Mouse (Mus musculus) ES-E14 (cell line): Measurements from ENCODE around the gene Prr5. TPM values are rescaled to one million over a fixed set of nuclear protein-coding genes. Genes with fewer than 3 reads are reported as not detected.
"Not testable (repeated sequence)": the region's sequence is repeated elsewhere in the genome, so short reads cannot be mapped to it uniquely, and the experiment has no call there.

ENCODE experiments used
- DNase-seq: peaks from one replicate; pipeline ENCODE4 v3.0.0-alpha.2; 2013; ENCODE audit warnings: low read depth, low spot score
- H3K27ac ChIP-seq: 2 replicates; pipeline ENCODE4 v1.5.1; 2012; ENCODE audit warnings: low read depth, mild to moderate bottlenecking, low read length, moderate library complexity, mixed read lengths; ENCODE audit not compliant: poor library complexity, insufficient read depth, severe bottlenecking
- H3K36me3 ChIP-seq: 2 replicates; pipeline ENCODE4 v1.6.1; 2012; ENCODE audit warnings: mild to moderate bottlenecking, low read length, moderate library complexity, mixed read lengths; ENCODE audit not compliant: control insufficient read depth, poor library complexity, insufficient read depth, severe bottlenecking
- H3K4me1 ChIP-seq, 2 experiments: fragments of 150-350 bp in 1 of 2; sonication (generic) in 1 of 2; 2 replicates each; pipeline ENCODE4 v1.6.1; 2012; ENCODE audit warnings: low read length in 2 of 2, mild to moderate bottlenecking in 1 of 2, mixed read lengths in 1 of 2; ENCODE audit not compliant: control insufficient read depth in 2 of 2, insufficient read depth in 2 of 2, poor library complexity in 1 of 2
- H3K4me3 ChIP-seq, 2 experiments: fragments of 150-350 bp in 1 of 2; sonication (generic) in 1 of 2; 2 replicates each; pipeline ENCODE4 v1.5.1; 2012; ENCODE audit warnings: low read length in 2 of 2, low read depth in 1 of 2, mild to moderate bottlenecking in 1 of 2, mixed read lengths in 1 of 2; ENCODE audit not compliant: insufficient read depth in 1 of 2, poor library complexity in 1 of 2, severe bottlenecking in 1 of 2
- H3K9ac ChIP-seq: 2 replicates; pipeline ENCODE4 v1.6.1; 2012; ENCODE audit warnings: low read depth, mild to moderate bottlenecking, low read length, mixed read lengths; ENCODE audit not compliant: poor library complexity, insufficient read depth, severe bottlenecking
- H3K9me3 ChIP-seq: fragments of 150-350 bp; sonication (generic); 2 replicates; pipeline ENCODE4 v1.6.1; 2012; ENCODE audit warnings: low read depth, mild to moderate bottlenecking, low read length; ENCODE audit not compliant: control insufficient read depth, insufficient read depth
- CHD2 ChIP-seq: IDR thresholded peaks from 2 replicates; pipeline ENCODE4 v1.6.1; 2014; ENCODE audit warnings: mild to moderate bottlenecking, low read depth, low read length, inconsistent platforms
- HCFC1 ChIP-seq: IDR thresholded peaks from 2 replicates; pipeline ENCODE4 v1.6.1; 2012; ENCODE audit warnings: low read length, inconsistent platforms, borderline replicate concordance; ENCODE audit not compliant: insufficient read depth
- MAFK ChIP-seq: IDR thresholded peaks from 2 replicates; pipeline ENCODE4 v1.6.1; 2014; ENCODE audit warnings: mild to moderate bottlenecking, low read depth, low read length, inconsistent platforms; ENCODE audit not compliant: insufficient read depth
- ZC3H11A ChIP-seq: IDR thresholded peaks from 2 replicates; pipeline ENCODE4 v1.6.1; 2012; ENCODE audit warnings: low read depth, mild to moderate bottlenecking, inconsistent platforms, low read length, borderline replicate concordance
- ZNF384 ChIP-seq: IDR thresholded peaks from 2 replicates; pipeline ENCODE4 v1.6.1; 2012; ENCODE audit warnings: low read depth, low read length, inconsistent platforms
- in situ Hi-C, 2 experiments: fragments of 600-800 bp; cut with MboI; formaldehyde crosslinking; loops; one replicate each; pipeline ENCODE4 v1.15.1; 2025; ENCODE audit warnings: low sequenced_read_pairs in 2 of 2, inconsistent platforms in 1 of 2; ENCODE audit not compliant: unreplicated experiment in 2 of 2
- total RNA-seq: library from RNA; depleted of rRNA; stranded (reverse); fragments of 300-350 nt; gene quantifications from 2 replicates; pipeline ENCODE4 v1.2.3, GENCODE M21; 2012

Prr5 gene
- total RNA-seq, 1 experiment = 11.6 TPM

DNA sequence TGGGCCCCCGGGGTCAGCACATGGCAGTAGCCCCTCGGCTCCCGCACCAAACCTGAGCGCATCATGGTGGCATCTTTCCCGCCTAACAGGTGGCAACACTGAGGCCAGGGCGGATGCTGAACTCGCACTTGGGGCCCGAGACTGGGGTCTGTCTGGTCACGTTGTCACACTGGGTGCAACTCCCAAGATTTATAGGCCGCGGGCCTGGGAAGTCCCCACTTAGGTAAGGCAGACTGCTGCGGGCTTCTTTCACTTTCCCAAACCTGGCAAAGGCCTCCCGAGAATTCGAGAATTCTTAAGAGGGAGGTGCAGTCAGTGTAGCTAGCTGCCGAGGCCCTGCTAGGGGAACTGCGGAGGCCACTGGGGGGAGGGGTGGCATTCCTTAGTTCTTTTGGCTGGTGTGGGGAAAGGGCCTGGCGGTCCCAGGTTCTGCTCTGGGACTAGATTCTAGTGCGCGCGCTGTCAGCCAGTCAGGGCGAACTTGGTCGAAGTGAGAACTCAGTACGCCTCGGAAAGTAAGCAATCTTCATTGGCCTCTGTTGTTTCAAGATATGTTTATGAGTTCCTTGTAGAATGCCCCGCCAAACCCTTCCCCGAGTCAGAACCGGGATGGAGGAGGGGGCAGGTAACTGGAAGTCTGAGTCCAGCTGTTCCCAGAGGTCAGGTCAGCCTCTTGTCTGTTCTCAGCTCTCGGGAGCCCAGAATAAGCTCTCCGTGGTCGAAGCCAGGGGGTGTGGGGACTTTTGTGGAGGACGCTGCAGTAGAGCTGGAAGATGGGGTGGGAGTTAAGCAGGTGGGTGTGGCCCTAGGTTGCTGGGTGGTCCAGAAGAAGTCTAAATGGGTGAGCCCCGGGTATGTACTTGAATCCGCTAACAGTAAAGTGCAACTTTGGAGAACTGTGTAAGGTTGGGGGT, 51.1 kb downstream of the Prr5 start:
- in situ Hi-C loops = no loop called here
- TF ChIP-seq ZNF384 = no peak
- TF ChIP-seq HCFC1 = no peak
- no peak for TF ChIP-seq MAFK
- no peak for TF ChIP-seq CHD2
- TF ChIP-seq ZC3H11A = no peak
- Histone ChIP-seq H3K4me1 (peaks cover 25 to 27% of the 10 kb centered on the region in 2 experiments), H3K4me3 (peak overlapping the region; percentile 72 to 77), H3K27ac (0 out of 2 replicates have a peak overlapping the region, but pooled peaks have one; percentile 13), H3K9ac (peak overlapping the region; percentile 59), H3K9me3 (no peaks in the 10 kb centered on the region), H3K36me3 (no peaks in the 10 kb centered on the region)
- peak; percentile 68 for DNase-seq

DNA sequence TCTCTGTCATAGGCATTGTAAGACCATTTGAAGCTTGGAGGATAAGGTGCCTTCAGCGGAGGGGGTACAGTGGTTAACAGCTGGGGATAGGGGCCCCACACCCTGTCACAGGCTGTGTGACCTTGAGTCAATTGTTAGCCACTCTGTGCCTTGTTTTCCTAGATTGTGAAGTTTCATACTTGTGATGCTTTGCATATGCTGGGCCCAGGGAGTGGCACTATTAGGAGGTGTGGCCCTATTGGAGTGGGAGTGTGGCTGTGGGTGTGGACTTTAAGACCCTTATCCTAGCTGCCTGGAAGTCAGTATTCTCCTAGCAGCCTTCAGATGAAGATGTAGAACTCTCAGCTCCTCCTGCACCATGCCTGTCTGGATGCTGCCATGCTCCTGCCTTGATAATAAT, 54.2 kb downstream of the Prr5 start:
- H3K36me3 ChIP-seq, H3K9me3 ChIP-seq, in situ Hi-C loops, H3K9ac ChIP-seq, H3K4me3 ChIP-seq, DNase-seq: not testable (repeated sequence)
- peak overlapping the region; percentile 42; the same call in 1 of the 2 replicates for H3K27ac ChIP-seq
- peaks cover 38 to 46% of the 10 kb centered on the region in 2 experiments for H3K4me1 ChIP-seq

DNA sequence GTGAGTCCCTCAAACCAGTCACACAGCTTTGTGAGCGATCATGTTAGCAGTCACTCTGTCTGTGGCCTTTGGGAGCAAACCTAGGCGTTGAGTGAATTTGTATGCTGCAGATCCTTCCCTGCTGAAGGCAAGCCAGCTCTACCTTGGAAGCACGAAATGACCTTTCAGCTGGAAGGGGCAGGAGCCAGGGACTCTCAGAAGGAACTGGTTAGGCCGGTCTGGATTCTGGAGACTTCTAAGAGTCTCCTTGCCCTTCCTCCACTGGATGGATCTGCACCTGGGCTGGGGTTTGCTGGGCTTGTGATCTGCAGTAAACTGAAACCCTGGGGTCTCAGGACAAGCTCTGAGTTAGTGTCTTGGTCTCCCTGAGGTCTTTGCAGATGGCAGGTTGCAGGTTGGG, 54.8 kb downstream of the Prr5 start:
- Histone ChIP-seq H3K36me3 (no peaks in the 10 kb centered on the region), H3K4me1 (peaks cover 37 to 43% of the 10 kb centered on the region in 2 experiments), H3K9me3 (no peaks in the 10 kb centered on the region), H3K4me3 (no peak overlapping the region), H3K27ac (peak overlapping the region; percentile 36; the same call in 1 of the 2 replicates), H3K9ac (no peak overlapping the region)
- in situ Hi-C loops = no loop called here
- TF ChIP-seq HCFC1 = no peak
- no peak for TF ChIP-seq ZC3H11A
- TF ChIP-seq CHD2 = no peak
- TF ChIP-seq ZNF384 = no peak
- TF ChIP-seq MAFK = no peak
- DNase-seq = no peak

DNA sequence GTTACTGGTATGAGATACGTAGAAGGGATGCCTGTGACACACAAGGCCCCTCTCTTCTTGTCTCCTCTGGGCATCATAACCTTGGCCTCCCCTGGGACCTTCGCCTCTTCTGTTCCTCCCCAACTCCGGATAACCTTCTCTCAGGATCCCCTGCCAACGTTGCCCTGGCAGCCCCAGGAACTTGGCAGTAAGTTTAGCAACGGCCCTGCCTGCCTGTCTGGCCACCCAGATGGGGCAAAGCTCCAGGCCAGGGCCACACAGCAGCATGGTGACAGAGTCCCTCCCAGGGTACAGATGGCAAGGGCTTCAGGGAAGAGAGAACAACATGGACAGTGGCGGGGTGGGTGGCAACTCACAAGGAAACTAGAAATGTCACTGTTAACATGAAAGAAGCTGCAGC, 60.3 kb downstream of the Prr5 start:
- Histone ChIP-seq H3K36me3 (peaks cover 8% of the 10 kb centered on the region; the same call in 1 of the 2 replicates), H3K4me1 (peaks cover 20 to 37% of the 10 kb centered on the region in 2 experiments), H3K9ac (no peak overlapping the region), H3K4me3 (no peak overlapping the region), H3K9me3 (no peaks in the 10 kb centered on the region), H3K27ac (no peak overlapping the region)
- DNase-seq = no peak
- in situ Hi-C loops = no loop called here
- no peak for TF ChIP-seq CHD2
- TF ChIP-seq ZC3H11A = no peak
- no peak for TF ChIP-seq HCFC1
- TF ChIP-seq ZNF384 = no peak
- TF ChIP-seq MAFK = no peak
